Mouse (Mus musculus) C2C12 (cell line): ENCODE results near the gene Map3k19.

Source experiments
- CEBPB ChIP-seq: IDR thresholded peaks from one replicate; pipeline ENCODE4 v1.6.1; 2011; ENCODE audit warnings: low read depth, mild to moderate bottlenecking, control low read depth, moderate library complexity
- CTCF ChIP-seq: IDR thresholded peaks from one replicate; pipeline ENCODE4 v1.5.1; 2011; ENCODE audit not compliant: control insufficient read depth, insufficient read depth, insufficient read length
- FOSL1 ChIP-seq: IDR thresholded peaks from one replicate; pipeline ENCODE4 v1.8.0; 2011; ENCODE audit warnings: mild to moderate bottlenecking, low read length; ENCODE audit not compliant: poor library complexity, insufficient read depth, severe bottlenecking
- MAX ChIP-seq: IDR thresholded peaks from one replicate; pipeline ENCODE4 v1.6.1; 2011; ENCODE audit warnings: mild to moderate bottlenecking, control low read depth
- MYOD1 ChIP-seq: IDR thresholded peaks from one replicate; pipeline ENCODE4 v1.6.1; 2011; ENCODE audit warnings: low read depth; ENCODE audit not compliant: control insufficient read depth, insufficient read length
- MYOG ChIP-seq: IDR thresholded peaks from one replicate; pipeline ENCODE4 v1.6.1; 2011; ENCODE audit not compliant: control insufficient read depth, insufficient read length; ENCODE audit errors: extremely low read depth
- USF1 ChIP-seq: IDR thresholded peaks from one replicate; pipeline ENCODE4 v1.6.1; 2011; ENCODE audit warnings: low read depth, mild to moderate bottlenecking, control low read depth, moderate library complexity

- TF ChIP-seq CTCF (no peak), MYOG (no peak), FOSL1 (no peak), MAX (no peak), MYOD1 (no peak), CEBPB (no peak), USF1 (no peak)
Observed at GRCm38 (mm10) chr1:127861900-127862299, 7.1 kb upstream of the Map3k19 start.
